ENCODE assay signal across 9 mouse cellular contexts in genomic region chr8:94922602-94923001, GRCm38 (mm10). TPM values are rescaled to one million over a fixed set of nuclear protein-coding genes. Genes with fewer than 3 reads are reported as not detected.
A peak's percentile ranks its signal among the peaks of the same experiment; 100 is the strongest.
DNase-seq lines count a peak whose midpoint lies in the region; ATAC-seq and TF ChIP-seq lines count a peak whose summit lies in the region.
"Had no signal": no experiment of that assay in that cellular context is flagged by ENCODE, and none has a peak within 500 bp of the region (broad histone marks: within the 10 kb centered on the region; RNA-seq: fewer than 3 reads in every experiment).

No protein-coding gene starts in this region.

- DNase-seq in ES-E14 (ENCODE audit: low read depth, low spot score) (no peak), adipocyte (ENCODE audit: low spot score) (no peak)
- no peak for DNase-seq in heart, postnatal 0 days (ENCODE audit: low spot score)
- no peak for DNase-seq in left cerebral cortex, adult 9 months (ENCODE audit: low spot score in 2 of 2)
- no peak for DNase-seq in layer of hippocampus, adult 9-11 months

- in situ Hi-C loops in ES-E14 (cut with MboI; ENCODE audit: low sequenced_read_pairs in 2 of 2, unreplicated experiment in 2 of 2) = no loop called here

- peaks cover 66% of the 10 kb centered on the region for H3K4me1 ChIP-seq in E14TG2a.4 (replicated peaks; ENCODE audit: low read depth, low read length)
- peaks cover 18 to 20% of the 10 kb centered on the region in 2 experiments for H3K4me1 ChIP-seq in ES-E14 (ENCODE audit: control insufficient read depth in 2 of 2, insufficient read depth in 2 of 2, low read length in 2 of 2, poor library complexity in 1 of 2)
- peaks cover 16% of the 10 kb centered on the region; the same call in 1 of the 2 replicates for H3K4me1 ChIP-seq in heart, postnatal 0 days (ENCODE audit: control insufficient read depth, insufficient read depth)
- peaks cover 7% of the 10 kb centered on the region; the same call in 1 of the 2 replicates for H3K4me1 ChIP-seq in lung, embryonic 15.5 days

- peaks cover 9% of the 10 kb centered on the region for H3K27me3 ChIP-seq in E14TG2a.4 (ENCODE audit: insufficient read depth, low read length)
- H3K27me3 ChIP-seq in heart, postnatal 0 days (ENCODE audit: control insufficient read depth, insufficient read depth, low read length) = no peaks in the 10 kb centered on the region
- H3K27me3 ChIP-seq in lung, embryonic 15.5 days = no peaks in the 10 kb centered on the region

- H3K9me3 ChIP-seq in E14TG2a.4 (ENCODE audit: low read length) (no peaks in the 10 kb centered on the region), ES-E14 (ENCODE audit: control insufficient read depth, insufficient read depth, low read depth, low read length) (no peaks in the 10 kb centered on the region)
- no peaks in the 10 kb centered on the region for H3K9me3 ChIP-seq in heart, postnatal 0 days (replicated peaks; ENCODE audit: control insufficient read depth, low read length)
- no peaks in the 10 kb centered on the region for H3K9me3 ChIP-seq in lung, embryonic 15.5 days

- TF ChIP-seq CTCF in E14TG2a.4 (conservative IDR thresholded peaks at IDR 0.05; ENCODE audit: low read length) = no peak
- TF ChIP-seq CTCF in heart, postnatal 0 days (IDR thresholded peaks at IDR 0.05; ENCODE audit: low read depth) = no peak

- peak; percentile 16; the same call in 1 of the 2 replicates for ATAC-seq in heart, postnatal 0 days (ENCODE audit: insufficient read depth, low read depth)
- ATAC-seq in lung, embryonic 15.5 days (ENCODE audit: borderline replicate concordance, extremely low read depth, low FRiP score, low TSS enrichment) = no peak

- WGBS in heart, postnatal 0 days = 16% methylated on average over 8 of the region's 8 CpGs
- WGBS in lung, embryonic 15.5 days = 18% methylated on average over 8 of the region's 8 CpGs

- peak overlapping the region; percentile 54 for H3K4me3 ChIP-seq in E14TG2a.4 (replicated peaks; ENCODE audit: low read length)
- no peak overlapping the region; a peak in 1 of 4 replicates for H3K4me3 ChIP-seq in ES-E14 (ENCODE audit: insufficient read depth in 1 of 2, low read depth in 1 of 2, low read length in 2 of 2, poor library complexity in 1 of 2, severe bottlenecking in 1 of 2)
- no peak overlapping the region for H3K4me3 ChIP-seq in heart, postnatal 0 days (ENCODE audit: low read depth, low read length)
- H3K4me3 ChIP-seq in lung, embryonic 15.5 days = no peak overlapping the region

- peak overlapping the region; percentile 11; the same call in 1 of the 2 replicates for H3K27ac ChIP-seq in ES-E14 (ENCODE audit: insufficient read depth, low read depth, low read length, poor library complexity, severe bottlenecking)
- H3K27ac ChIP-seq in heart, postnatal 0 days (ENCODE audit: low read depth) = peak overlapping the region; percentile 52
- H3K27ac ChIP-seq in lung, embryonic 15.5 days = 0 out of 2 replicates have a peak overlapping the region, but pooled peaks have one; percentile 11

- H3K4me2 ChIP-seq in heart, postnatal 0 days (ENCODE audit: low read depth, low read length) = no peak overlapping the region; the same call in 1 of the 2 replicates
- H3K4me2 ChIP-seq in lung, embryonic 15.5 days = no peak overlapping the region

- TF ChIP-seq EP300 in heart, postnatal 0 days (IDR thresholded peaks at IDR 0.05; ENCODE audit: low read depth) = 0 out of 2 replicates have a peak, but pooled peaks have one; percentile 38

- H3K36me3 ChIP-seq in E14TG2a.4 (ENCODE audit: insufficient read depth, low read length) (no peaks in the 10 kb centered on the region), ES-E14 (ENCODE audit: control insufficient read depth, insufficient read depth, low read length, poor library complexity, severe bottlenecking) (no peaks in the 10 kb centered on the region)
- no peaks in the 10 kb centered on the region for H3K36me3 ChIP-seq in heart, postnatal 0 days (replicated peaks; ENCODE audit: control insufficient read depth, insufficient read depth, low read length)
- H3K36me3 ChIP-seq in lung, embryonic 15.5 days = no peaks in the 10 kb centered on the region

- no peak overlapping the region for H3K9ac ChIP-seq in ES-E14 (ENCODE audit: insufficient read depth, low read depth, low read length, poor library complexity, severe bottlenecking)
- no peak overlapping the region for H3K9ac ChIP-seq in heart, postnatal 0 days (replicated peaks; ENCODE audit: low read depth, low read length)
- no peak overlapping the region for H3K9ac ChIP-seq in lung, embryonic 15.5 days

TF ChIP-seq in ES-E14, 5 proteins besides CTCF, POLR2A, EP300 and RAD21:
- TF ChIP-seq ZNF384 (IDR thresholded peaks at IDR 0.05; ENCODE audit: low read depth, low read length) (peak; percentile 73), HCFC1 (IDR thresholded peaks at IDR 0.05; ENCODE audit: borderline replicate concordance, insufficient read depth, low read length) (no peak)

RNA-seq across cellular contexts. Expression of gene Adgrg5, which starts 0.9 kb away (rescaled TPM):
- 1.1 and 2.2 TPM in 2 replicates for total RNA-seq in ES-E14 (2012; rRNA removed)
- 0.12 TPM in 1 of 2 replicates, not detected in the other for total RNA-seq in heart, postnatal 0 days (2014; rRNA removed; ENCODE audit: low replicate concordance)
- polyA plus RNA-seq in heart, postnatal 0 days (2015; fragmentation: Nextera tagmentation; extraction: Ambion mirVana) = 0.08 and 0.15 TPM in 2 replicates
- 0.29 and 0.36 TPM in 2 replicates for polyA plus RNA-seq in lung, embryonic 15.5 days (2015; fragmentation: Nextera tagmentation; extraction: Ambion mirVana)
- total RNA-seq: left cerebral cortex, postnatal 25 days had no signal
- polyA plus RNA-seq: embryonic facial prominence, embryonic 11.5 days had no signal

RNA-seq across cellular contexts. Expression of gene Ccdc102a, which starts 4.7 kb away (rescaled TPM):
- total RNA-seq in ES-E14 (2012; rRNA removed) = 10.7 and 11.0 TPM in 2 replicates
- total RNA-seq in heart, postnatal 0 days (2014; rRNA removed; ENCODE audit: low replicate concordance) = 12.4 and 24.7 TPM in 2 replicates
- polyA plus RNA-seq in heart, postnatal 0 days (2015; fragmentation: Nextera tagmentation; extraction: Ambion mirVana) = 10.1 and 10.6 TPM in 2 replicates
- 28.7 and 29.3 TPM in 2 replicates for polyA plus RNA-seq in lung, embryonic 15.5 days (2015; fragmentation: Nextera tagmentation; extraction: Ambion mirVana)

RNA-seq across cellular contexts. Expression of gene Dok4, which starts 46.5 kb away (rescaled TPM):
- total RNA-seq in ES-E14 (2012; rRNA removed) = 4.3 and 4.9 TPM in 2 replicates
- total RNA-seq in heart, postnatal 0 days (2014; rRNA removed; ENCODE audit: low replicate concordance) = 43.4 and 59.1 TPM in 2 replicates
- polyA plus RNA-seq in heart, postnatal 0 days (2015; fragmentation: Nextera tagmentation; extraction: Ambion mirVana) = 27.7 and 28.7 TPM in 2 replicates
- polyA plus RNA-seq in lung, embryonic 15.5 days (2015; fragmentation: Nextera tagmentation; extraction: Ambion mirVana) = 40.4 and 45.7 TPM in 2 replicates

RNA-seq across cellular contexts. Expression of gene Adgrg1, which starts 51.9 kb away (rescaled TPM):
- total RNA-seq in ES-E14 (2012; rRNA removed) = 5.4 and 5.7 TPM in 2 replicates
- total RNA-seq in heart, postnatal 0 days (2014; rRNA removed; ENCODE audit: low replicate concordance) = 8.0 and 19.2 TPM in 2 replicates
- 5.6 and 6.6 TPM in 2 replicates for polyA plus RNA-seq in heart, postnatal 0 days (2015; fragmentation: Nextera tagmentation; extraction: Ambion mirVana)
- polyA plus RNA-seq in lung, embryonic 15.5 days (2015; fragmentation: Nextera tagmentation; extraction: Ambion mirVana) = 35.4 and 35.6 TPM in 2 replicates
